Mouse (Mus musculus) stomach, postnatal 0 days (tissue): ENCODE measurements around the gene Tcf12. TPM values are rescaled to one million over a fixed set of nuclear protein-coding genes. Genes with fewer than 3 reads are reported as not detected.

Experiments used
- ATAC-seq: fragments of 200-750 bp; cut with Nextera tagmentation; 2 replicates; pipeline ENCODE4 v1.8.0; 2017; ENCODE audit not compliant: low FRiP score, low TSS enrichment
- DNase-seq: peaks from one replicate; pipeline ENCODE4 v3.0.0-alpha.2; 2016; ENCODE audit warnings: low spot score
- H3K27ac ChIP-seq: fragments of 300-500 bp; sonication (generic); replicated peaks from 2 replicates; pipeline ENCODE4 v1.5.1; 2014; ENCODE audit warnings: mild to moderate bottlenecking, control low read depth
- H3K27me3 ChIP-seq: fragments of 300-500 bp; sonication (generic); 2 replicates; pipeline ENCODE4 v1.6.1; 2014; ENCODE audit warnings: low read length; ENCODE audit not compliant: control insufficient read depth, insufficient read depth
- H3K36me3 ChIP-seq: fragments of 300-500 bp; sonication (generic); 2 replicates; pipeline ENCODE4 v1.6.1; 2014; ENCODE audit warnings: low read length, mixed read lengths; ENCODE audit not compliant: control insufficient read depth, insufficient read depth
- H3K4me1 ChIP-seq: fragments of 300-500 bp; sonication (generic); replicated peaks from 2 replicates; pipeline ENCODE4 v1.6.1; 2014; ENCODE audit warnings: antibody characterized with exemption; ENCODE audit not compliant: control insufficient read depth, insufficient read depth
- H3K4me2 ChIP-seq: fragments of 300-500 bp; sonication (generic); replicated peaks from 2 replicates; pipeline ENCODE4 v1.6.1; 2014; ENCODE audit warnings: low read depth, mild to moderate bottlenecking, control low read depth, moderate library complexity
- H3K4me3 ChIP-seq: fragments of 300-500 bp; sonication (generic); 2 replicates; pipeline ENCODE4 v1.5.1; 2014; ENCODE audit warnings: low read depth, low read length, control low read depth
- H3K9ac ChIP-seq: fragments of 300-500 bp; sonication (generic); 2 replicates; pipeline ENCODE4 v1.6.1; 2014; ENCODE audit warnings: mild to moderate bottlenecking, low read length, control low read depth, mixed read lengths
- H3K9me3 ChIP-seq: fragments of 300-500 bp; sonication (generic); 2 replicates; pipeline ENCODE4 v1.6.1; 2016; ENCODE audit warnings: low read length; ENCODE audit not compliant: control insufficient read depth
- CTCF ChIP-seq: IDR thresholded peaks from 2 replicates; pipeline ENCODE4 v1.5.1; 2016; ENCODE audit warnings: antibody characterized with exemption, low read depth, mild to moderate bottlenecking, moderate library complexity
- EP300 ChIP-seq: optimal IDR thresholded peaks from 2 replicates; pipeline ENCODE3; 2016; ENCODE audit warnings: antibody characterized with exemption
- WGBS: fragments of 180-500 bp; shearing (Covaris S2); extraction: QIAGEN DNeasy Blood & Tissue Kit; methylation state at CpG from one replicate; pipeline ENCODE4 v1.1.7; 2014; 5-methylcytosine and 5-hydroxymethylcytosine counted together
- polyA plus RNA-seq: library from polyadenylated mRNA; unstranded; fragments of >200 nt; fragmentation: Nextera tagmentation; extraction: Ambion mirVana; gene quantifications from 2 replicates; pipeline ENCODE4 v1.2.1, GENCODE M21; 2015

Gene Tcf12
- polyA plus RNA-seq, 1 experiment from 2014 or later = 28.7 TPM

DNA sequence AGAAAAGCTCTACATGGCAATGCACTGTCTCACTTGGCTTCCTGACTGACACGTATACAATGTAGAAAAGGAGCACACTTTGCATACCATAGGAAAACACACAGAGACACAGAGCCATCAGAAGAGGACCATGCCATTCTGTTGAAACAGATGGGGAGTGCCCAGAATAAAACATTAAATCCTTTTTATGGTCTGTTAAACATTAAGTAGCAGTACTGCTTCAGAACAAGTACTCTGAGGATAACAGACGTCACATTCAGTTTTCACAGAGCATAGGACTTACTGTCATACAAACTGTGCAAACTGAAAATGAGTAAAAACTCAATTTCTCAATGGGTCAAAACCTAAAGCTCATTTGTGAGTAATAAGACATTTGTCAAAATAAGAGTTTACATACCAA lies 158.5 kb downstream of the Tcf12 start:
- TF ChIP-seq CTCF (no peak), EP300 (no peak)
- no peak overlapping the region for H3K9ac ChIP-seq
- H3K4me1 ChIP-seq = peaks cover 3% of the 10 kb centered on the region; the same call in 1 of the 2 replicates
- no peaks in the 10 kb centered on the region for H3K27me3 ChIP-seq
- no peak overlapping the region for H3K4me3 ChIP-seq
- H3K36me3 ChIP-seq = no peaks in the 10 kb centered on the region
- H3K9me3 ChIP-seq = no peaks in the 10 kb centered on the region
- 68% methylated on average over 2 of the region's 2 CpGs for WGBS
- no peak overlapping the region for H3K4me2 ChIP-seq
- ATAC-seq (no peak), DNase-seq (no peak)
- H3K27ac ChIP-seq = no peak overlapping the region

GRCm38 (mm10) chr9:71952621-71953076 lies 159.0 kb downstream of the Tcf12 start:
- H3K4me2 ChIP-seq = no peak overlapping the region
- no peaks in the 10 kb centered on the region for H3K9me3 ChIP-seq
- ATAC-seq (no peak), DNase-seq (no peak)
- no peak overlapping the region for H3K9ac ChIP-seq
- TF ChIP-seq EP300 (no peak), CTCF (no peak)
- H3K4me3 ChIP-seq = no peak overlapping the region
- WGBS = 92% methylated on average over 1 of the region's 1 CpGs
- H3K27me3 ChIP-seq = no peaks in the 10 kb centered on the region
- H3K4me1 ChIP-seq = peaks cover 3% of the 10 kb centered on the region; the same call in 1 of the 2 replicates
- no peaks in the 10 kb centered on the region for H3K36me3 ChIP-seq
- H3K27ac ChIP-seq = no peak overlapping the region

GRCm38 (mm10) chr9:71951926-71952325 lies 159.7 kb downstream of the Tcf12 start:
- peaks cover 3% of the 10 kb centered on the region; the same call in 1 of the 2 replicates for H3K4me1 ChIP-seq
- no peaks in the 10 kb centered on the region for H3K27me3 ChIP-seq
- H3K9me3 ChIP-seq = no peaks in the 10 kb centered on the region
- H3K27ac ChIP-seq = no peak overlapping the region
- TF ChIP-seq EP300 = no peak
- TF ChIP-seq CTCF = no peak
- ATAC-seq (no peak), DNase-seq (no peak)
- H3K36me3 ChIP-seq = no peaks in the 10 kb centered on the region
- no peak overlapping the region for H3K4me2 ChIP-seq
- no peak overlapping the region for H3K9ac ChIP-seq
- 57% methylated on average over 2 of the region's 2 CpGs for WGBS
- no peak overlapping the region for H3K4me3 ChIP-seq

DNA sequence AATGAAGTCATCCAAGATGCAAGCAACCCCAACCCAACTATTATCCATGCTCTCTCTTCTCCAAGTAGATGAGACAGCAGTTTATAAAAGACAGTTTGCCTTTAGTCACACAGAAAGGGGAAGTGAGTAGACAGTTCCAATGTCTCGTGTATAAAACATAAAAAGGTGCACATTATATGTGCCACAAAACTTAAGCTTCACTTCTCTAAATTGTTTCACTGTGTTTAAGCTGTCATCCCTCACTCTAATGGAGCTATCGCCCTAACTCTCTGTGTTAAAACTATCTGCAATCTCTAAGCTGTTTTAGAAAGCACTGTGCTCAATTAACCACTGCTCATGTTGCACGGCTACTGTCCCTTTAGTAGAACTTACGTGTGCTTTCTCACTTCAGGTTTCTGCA lies 160.3 kb downstream of the Tcf12 start:
- TF ChIP-seq CTCF (no peak), EP300 (no peak)
- no peak overlapping the region for H3K4me2 ChIP-seq
- H3K27me3 ChIP-seq = no peaks in the 10 kb centered on the region
- no peak overlapping the region for H3K9ac ChIP-seq
- no peak overlapping the region for H3K27ac ChIP-seq
- no peaks in the 10 kb centered on the region for H3K36me3 ChIP-seq
- ATAC-seq (no peak), DNase-seq (no peak)
- H3K9me3 ChIP-seq = no peaks in the 10 kb centered on the region
- H3K4me1 ChIP-seq = peaks cover 3% of the 10 kb centered on the region; the same call in 1 of the 2 replicates
- 54% methylated on average over 4 of the region's 4 CpGs for WGBS
- no peak overlapping the region for H3K4me3 ChIP-seq

DNA sequence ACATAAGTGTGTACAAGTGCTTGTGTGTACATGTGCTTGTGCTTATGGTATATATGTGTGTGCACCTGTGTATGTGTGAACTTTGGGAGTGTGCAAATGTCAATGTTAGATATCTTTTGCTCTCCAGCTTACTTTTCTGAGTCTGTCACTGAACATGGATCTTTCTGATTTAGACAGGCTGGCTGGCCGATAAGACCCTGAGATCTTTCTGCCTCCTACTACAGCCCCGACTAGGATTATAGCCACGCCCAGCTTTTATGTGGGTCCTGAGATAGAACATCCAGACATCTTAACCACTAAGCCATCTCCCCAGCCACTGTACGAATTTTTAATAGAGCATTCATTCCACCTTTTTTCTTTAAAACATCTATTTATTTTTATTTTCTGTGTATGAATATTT lies 166.9 kb downstream of the Tcf12 start:
- TF ChIP-seq CTCF = no peak
- no peak for TF ChIP-seq EP300
- no peaks in the 10 kb centered on the region for H3K36me3 ChIP-seq
- H3K4me3 ChIP-seq = no peak overlapping the region
- H3K27me3 ChIP-seq = no peaks in the 10 kb centered on the region
- ATAC-seq (no peak), DNase-seq (no peak)
- no peak overlapping the region for H3K27ac ChIP-seq
- no peak overlapping the region for H3K4me2 ChIP-seq
- 81% methylated on average over 4 of the region's 4 CpGs for WGBS
- no peaks in the 10 kb centered on the region for H3K9me3 ChIP-seq
- H3K9ac ChIP-seq = no peak overlapping the region
- H3K4me1 ChIP-seq = no peaks in the 10 kb centered on the region

DNA sequence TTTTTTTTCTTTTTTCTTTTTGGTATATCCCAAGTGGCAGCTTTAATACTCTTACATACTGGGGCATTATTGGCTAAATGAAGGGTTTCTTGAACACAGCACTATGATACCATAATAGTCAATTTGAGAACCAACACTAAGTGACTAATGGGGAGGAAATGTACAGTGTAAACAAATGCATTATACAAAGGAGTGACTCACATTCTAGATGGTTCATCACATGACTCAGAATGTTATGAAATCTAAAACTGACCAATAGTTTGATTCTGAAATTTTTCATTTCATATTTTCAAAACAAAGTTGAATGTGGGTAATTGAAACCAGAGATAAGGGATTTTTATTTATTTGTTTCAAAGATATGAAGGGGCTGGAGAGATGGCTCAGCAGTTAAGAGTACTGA lies 169.2 kb downstream of the Tcf12 start:
- H3K27ac ChIP-seq = no peak overlapping the region
- H3K4me3 ChIP-seq = no peak overlapping the region
- no peaks in the 10 kb centered on the region for H3K4me1 ChIP-seq
- H3K4me2 ChIP-seq = no peak overlapping the region
- DNase-seq = no peak
- TF ChIP-seq EP300 (no peak), CTCF (no peak)
- H3K9me3 ChIP-seq = no peaks in the 10 kb centered on the region
- H3K9ac ChIP-seq = no peak overlapping the region
- H3K27me3 ChIP-seq = no peaks in the 10 kb centered on the region
- no peak for ATAC-seq
- H3K36me3 ChIP-seq = no peaks in the 10 kb centered on the region
